Mouse (Mus musculus): ENCODE results near the gene Vmn2r58. TPM values are rescaled to one million over a fixed set of nuclear protein-coding genes. Genes with fewer than 3 reads are reported as not detected.

Vmn2r58 gene
- not detected in 2 replicates for polyA plus RNA-seq (2012; rRNA removed; ENCODE audit: low replicate concordance)

DNA sequence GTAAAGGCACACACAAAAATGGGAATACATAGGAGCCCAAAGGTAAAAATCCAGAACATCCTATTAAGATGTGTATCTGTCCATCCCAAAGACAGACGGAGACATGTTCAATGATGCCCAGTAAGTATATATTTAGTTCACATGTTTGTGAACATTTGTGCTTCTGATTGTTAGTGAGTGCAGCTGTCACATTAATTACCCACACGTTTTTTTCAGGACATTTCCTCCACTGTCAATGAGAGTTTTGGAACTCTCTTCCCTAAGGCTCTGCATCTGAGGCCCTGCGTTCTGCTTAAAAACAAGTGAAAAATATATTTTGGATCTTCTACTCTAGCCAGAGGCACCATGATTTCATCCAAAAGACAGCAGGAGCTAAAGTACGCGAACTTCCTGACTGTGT lies at the start of gene Vmn2r58:
Gene Vmn2r58 (minus strand): TSS at position 101 of the 400 bp plus-strand sequence.

Other genes starting within 250 kb of the Vmn2r58 start
- 1.7 and 2.0 TPM in 2 replicates for gene Zfp788, start 239.5 kb downstream of the Vmn2r58 start, polyA plus RNA-seq (2012; rRNA removed; ENCODE audit: low replicate concordance)
- not detected in 2 replicates for gene Vmn2r59, start 186.3 kb upstream of the Vmn2r58 start, polyA plus RNA-seq (2012; rRNA removed; ENCODE audit: low replicate concordance)
- gene Vmn2r60, start 235.1 kb upstream of the Vmn2r58 start, polyA plus RNA-seq (2012; rRNA removed; ENCODE audit: low replicate concordance): 0.01 TPM in 1 of 2 replicates, not detected in the other

Data from subcutaneous adipose tissue, adult 2 months (tissue).